Mouse (Mus musculus): ENCODE data around the gene Galnt2.

Galnt2 gene

DNA sequence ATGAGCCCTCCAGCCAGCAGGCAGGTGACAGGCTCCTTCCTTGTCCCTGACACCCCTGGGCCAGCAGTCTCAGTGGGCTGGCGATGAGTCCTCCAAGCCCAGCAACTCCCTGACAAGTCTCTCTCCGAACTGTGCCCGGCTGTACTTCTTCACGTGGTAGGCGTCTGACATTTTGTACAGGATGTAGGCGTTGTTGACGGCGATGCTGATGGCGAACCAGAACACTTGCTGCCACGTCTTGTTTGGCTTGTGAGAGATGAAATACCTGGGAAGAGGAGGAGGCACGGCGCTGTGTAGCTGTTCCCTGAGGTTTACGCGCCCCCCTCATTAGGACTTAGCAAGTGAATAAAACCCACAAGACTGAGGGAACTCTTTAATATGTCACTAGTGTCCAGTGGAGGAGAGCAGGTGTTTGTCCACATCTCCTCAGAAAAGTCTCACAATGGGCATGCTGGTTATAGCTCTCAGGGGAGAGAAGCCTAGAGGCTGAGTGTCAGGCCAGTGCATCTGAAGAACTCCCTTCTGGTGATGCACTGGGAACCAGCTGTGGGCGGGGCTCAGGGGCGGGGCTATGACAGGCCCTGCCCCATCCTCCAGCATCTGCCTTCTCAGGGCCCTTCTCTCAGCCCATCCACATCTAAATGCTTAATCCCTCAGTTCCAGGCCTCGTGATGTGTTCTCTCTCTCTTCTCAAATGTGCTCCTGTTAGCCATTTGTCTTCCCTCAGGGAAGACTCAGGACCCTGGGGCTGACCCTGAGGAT lies 139.4 kb downstream of the Galnt2 start:
- no peak for DNase-seq (ENCODE audit: low spot score in 2 of 2)

DNA sequence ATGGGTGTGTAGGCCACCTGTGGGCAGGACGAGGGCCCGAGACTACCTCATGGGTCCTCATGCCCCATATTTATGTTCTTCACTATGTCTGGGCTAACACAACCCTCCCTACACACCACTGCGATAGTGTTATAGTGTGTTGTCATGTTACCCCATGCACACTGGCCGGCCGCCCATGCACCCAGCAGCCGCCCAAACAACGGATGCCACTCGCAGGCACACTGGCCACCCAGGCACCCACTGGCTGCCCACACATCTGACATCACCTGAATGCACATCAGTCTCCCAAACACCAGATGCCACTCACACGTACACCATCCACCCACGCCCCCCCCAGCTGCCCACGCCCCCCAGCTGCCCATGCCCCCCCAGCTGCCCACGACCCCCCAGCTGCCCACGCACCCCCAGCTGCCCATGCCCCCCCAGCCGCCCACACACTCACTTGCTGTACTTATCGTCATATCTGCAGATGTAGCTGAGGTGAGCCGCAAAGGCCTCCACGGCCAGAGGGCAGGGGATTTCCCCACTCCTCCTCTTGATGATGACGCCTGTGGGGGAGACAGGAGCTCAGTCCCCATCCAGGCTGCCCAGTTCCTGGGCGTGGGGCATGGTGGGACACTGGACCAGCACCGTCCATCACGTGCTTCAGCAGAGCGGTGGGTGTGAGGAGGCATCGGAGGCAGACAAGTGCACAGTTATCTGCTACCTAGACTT lies 140.4 kb downstream of the Galnt2 start:
- no peak for DNase-seq (ENCODE audit: low spot score in 2 of 2)

DNA sequence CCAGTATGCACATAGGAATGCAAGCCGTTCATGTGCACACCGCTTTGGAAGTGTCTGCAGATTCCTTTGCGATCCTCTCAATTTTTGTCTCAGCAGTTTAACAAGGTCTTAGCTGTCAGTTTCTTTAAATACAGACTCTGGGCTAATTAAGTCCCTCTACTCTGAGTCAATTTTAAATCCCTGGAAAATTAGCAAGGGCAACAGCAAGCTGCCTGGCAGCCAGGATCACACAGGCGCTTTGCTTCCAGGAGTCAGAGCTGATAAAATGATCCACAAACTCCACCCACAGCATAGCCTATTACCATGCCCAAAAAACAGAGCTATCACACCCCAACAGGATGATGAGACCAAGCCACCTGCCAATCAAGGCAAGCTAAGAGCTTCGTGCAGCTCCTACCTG lies 142.6 kb downstream of the Galnt2 start:
- DNase-seq (ENCODE audit: low spot score in 2 of 2): no peak

DNA sequence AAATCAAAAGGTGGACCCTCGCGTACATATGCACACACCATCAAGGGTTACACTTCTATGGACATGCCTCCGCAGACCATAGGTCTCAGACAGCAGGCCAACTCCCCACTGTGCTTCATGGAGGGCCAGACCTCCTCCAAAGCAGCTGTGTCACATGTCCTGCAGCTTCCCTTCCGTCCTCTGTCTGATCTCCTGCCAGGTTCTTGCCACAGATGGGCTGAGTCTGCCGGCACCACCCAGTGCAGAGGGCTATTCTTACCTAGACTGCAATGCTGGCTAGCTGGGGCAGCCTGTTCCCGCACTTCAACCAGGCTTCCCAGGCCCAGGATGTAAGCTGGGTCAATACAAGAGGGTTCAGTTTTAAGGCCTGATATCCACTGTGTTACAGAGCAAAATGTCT lies 144.0 kb downstream of the Galnt2 start:
- DNase-seq (ENCODE audit: low spot score in 2 of 2): no peak

DNA sequence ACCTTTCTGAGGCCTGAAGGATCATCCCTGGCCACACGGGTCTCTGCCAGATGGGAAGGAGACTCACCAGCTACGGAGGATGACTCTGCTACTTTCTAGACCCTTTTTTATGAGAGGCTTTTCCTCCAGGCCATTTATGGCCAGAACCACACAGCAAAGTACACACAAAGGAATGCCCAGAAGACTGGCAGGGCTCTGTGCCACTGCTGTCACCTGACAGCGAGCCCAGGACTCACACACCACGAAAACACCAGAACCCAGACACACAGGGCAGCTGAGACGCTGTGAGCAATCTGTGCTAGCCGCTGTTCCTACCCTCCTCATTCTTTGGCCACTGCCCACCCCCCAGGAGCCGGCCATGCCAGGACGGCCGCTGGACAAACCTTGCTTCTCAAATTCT lies 144.5 kb downstream of the Galnt2 start:
- no peak for DNase-seq (ENCODE audit: low spot score in 2 of 2)

DNA sequence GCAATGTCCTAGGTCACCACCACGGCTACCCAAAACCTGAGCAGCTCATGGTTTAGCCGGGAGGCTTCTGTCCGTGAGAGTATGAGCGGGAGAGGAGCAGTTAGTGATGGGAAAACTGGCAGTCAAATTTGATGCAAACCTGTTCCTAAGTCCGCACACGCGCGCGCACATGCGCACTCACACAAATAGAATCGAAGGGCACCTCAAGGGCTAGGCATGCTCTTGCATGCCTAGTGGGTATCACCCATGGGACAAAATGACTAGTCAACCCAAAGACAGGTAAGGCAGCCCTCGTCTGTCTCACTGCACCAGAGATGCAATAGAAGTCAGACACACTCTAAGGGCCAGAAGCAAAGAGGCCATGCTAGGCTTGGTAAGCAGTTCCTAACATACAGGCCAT lies 145.2 kb downstream of the Galnt2 start:
- no peak for DNase-seq (ENCODE audit: low spot score in 2 of 2)

DNA sequence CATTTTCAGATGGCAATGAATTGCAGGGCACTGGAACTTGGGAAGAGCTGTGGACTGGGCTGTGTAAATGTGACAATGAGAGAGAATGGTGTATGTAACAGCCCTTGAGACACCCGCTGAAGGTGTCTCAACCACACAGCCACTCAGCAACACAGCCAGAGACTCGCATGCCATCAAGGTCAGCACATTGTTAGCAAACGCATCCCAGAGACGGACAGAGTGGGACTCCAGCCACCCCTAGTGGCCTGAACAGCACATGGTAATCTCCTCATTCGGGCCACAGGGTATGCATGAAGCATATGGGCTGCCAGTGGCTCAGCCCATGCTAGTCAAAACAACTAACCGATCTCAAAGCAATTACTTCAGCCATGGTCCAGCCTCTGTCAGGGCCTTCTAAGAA lies 148.1 kb downstream of the Galnt2 start:
- no peak for DNase-seq (ENCODE audit: low spot score in 2 of 2)

DNA sequence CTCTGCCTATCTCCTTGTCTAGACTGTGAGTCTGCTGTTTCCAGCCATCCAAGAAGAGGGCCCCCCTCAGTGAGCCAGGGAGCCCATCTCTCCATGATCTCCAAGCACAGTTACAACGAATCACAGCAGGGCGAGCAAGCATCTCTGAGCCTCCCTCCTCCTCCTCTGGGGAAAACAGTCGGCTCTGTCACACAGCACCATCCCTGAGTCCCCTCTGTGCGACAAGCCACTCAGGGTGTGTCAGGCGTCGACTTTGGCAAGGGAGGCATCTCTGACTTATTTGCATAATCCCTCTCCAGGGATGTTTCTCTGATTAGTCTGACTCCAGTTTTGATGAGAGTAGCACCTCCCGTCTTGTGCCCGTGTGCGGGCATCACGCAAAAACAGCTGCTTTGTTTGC lies 151.0 kb downstream of the Galnt2 start:
- no peak for DNase-seq (ENCODE audit: low spot score in 2 of 2)

DNA sequence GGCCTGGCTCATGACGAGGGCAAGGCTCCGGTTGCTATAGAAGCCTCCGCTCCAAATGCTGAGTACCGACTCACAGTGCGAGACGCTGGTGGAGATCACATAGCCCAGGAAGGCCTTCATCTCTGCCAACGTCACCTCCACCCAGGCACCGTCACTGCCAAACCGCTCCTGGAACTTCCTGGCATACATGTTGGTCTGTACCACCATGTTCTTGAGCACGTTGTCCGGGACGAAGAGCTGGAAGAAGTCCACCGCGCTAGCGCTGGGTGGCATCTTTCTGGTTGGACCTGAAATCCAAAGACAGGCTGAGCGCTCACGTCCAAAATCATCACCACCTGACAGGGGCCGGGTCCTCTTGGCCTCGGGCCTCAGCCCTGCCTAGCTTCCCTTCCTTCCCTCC lies 153.1 kb downstream of the Galnt2 start:
- no peak for DNase-seq (ENCODE audit: low spot score in 2 of 2)

DNA sequence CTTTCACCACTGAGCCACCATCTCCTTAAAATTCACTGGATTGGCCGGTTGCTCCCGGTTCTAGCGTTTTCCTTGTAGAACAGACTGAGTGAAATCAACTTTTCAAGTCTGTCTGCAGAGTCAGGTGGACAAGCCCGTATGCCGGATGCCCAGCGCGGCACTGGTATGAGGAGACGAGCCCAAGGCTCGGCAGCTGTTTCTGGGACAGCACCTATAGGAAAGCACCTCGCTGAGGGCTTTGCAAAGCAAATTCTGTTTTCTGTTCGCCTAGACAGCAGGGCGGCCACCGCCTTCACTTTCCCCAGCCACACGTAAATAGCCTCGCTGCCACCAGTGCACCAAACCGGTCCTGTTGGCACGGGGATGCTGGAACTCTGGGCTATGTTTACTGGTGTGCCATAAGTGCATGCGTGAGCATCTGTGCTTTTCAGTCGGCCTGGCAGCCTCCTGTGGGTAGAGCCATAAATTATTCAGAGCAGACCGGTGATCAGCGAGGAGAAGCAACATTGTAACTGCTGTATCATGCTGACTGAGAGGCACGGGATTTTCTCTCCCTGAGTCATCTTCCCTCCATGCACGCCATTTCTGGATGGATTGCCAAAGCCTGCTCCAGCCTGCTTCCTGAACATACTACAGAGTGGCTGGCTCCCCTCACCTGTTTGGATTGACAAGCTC lies 155.2 kb downstream of the Galnt2 start:
- DNase-seq (ENCODE audit: low spot score in 2 of 2): no peak

DNA sequence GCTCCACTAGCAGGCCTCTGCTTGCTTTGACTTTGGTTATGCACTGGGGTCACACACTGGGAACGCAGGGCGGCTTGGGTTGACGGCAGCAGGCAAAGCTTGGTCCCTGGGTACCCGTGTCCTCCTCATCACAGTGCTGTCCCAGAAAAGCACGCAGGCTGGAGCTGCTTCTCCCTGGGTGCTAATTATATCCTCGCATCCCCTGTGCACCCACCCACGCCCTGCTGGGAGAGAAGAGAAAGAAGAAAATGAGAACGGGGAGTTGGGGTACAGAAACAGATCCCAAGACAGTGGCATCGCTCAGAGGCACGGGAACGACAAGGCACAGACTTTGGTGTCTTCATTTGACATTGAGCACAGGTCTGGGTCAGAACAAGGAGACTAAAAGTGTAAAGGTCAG lies 158.3 kb downstream of the Galnt2 start:
- DNase-seq (ENCODE audit: low spot score in 2 of 2): no peak

DNA sequence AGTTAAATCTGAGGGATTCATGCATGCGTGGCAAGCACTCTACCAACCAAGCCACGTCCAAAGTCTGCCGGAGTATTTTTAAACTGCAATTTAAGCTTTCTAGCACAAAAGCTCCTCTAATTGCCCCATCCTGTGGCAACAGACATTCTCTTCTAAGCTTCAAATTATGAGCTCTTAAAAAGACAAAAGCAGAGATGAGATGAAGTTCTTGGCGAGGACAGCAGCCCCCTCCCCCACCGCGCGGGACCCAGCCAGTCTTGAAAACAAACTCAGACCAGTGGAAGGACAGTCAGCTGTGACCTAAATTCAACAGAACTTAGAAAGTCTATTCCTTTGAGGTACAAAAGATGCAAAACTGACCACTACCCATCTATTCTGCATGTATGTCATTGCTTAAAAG lies 160.0 kb downstream of the Galnt2 start:
- DNase-seq (ENCODE audit: low spot score in 2 of 2): no peak

DNA sequence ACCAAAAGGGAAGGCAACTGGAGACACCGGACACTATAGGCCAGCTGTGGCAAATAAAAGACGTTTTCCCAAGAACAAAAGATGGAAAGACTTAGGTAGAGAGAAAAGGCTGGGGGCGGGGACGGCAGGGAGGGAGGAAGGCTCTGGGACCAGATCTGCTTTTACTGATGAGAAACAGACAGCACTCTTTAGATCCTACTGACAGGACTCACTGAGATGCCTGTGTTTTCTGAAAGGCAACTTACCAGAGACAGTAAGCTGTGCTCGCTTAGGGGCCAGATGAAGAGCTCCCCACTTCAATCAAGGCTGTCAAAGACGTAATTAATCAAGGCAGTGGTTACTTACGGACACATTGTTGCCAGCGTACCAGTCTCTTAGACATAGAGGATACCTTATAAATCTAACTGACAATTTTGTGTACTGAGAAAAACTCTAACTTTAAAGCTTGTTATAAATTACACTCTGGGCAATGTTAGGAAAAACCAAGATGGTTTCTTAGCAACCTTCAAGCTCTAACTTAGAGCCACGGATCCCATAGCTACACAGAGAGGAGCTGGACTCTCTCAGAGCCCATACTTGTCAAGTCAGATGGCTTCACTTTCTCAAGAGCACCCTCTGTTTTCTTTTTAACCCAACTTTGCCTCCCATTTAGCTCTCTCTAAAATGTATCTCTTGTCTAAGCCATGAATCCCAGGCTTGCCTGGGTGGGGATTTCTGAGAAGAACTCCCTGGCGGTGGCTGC lies 161.3 kb downstream of the Galnt2 start:
- DNase-seq (ENCODE audit: low spot score in 2 of 2): no peak

DNA sequence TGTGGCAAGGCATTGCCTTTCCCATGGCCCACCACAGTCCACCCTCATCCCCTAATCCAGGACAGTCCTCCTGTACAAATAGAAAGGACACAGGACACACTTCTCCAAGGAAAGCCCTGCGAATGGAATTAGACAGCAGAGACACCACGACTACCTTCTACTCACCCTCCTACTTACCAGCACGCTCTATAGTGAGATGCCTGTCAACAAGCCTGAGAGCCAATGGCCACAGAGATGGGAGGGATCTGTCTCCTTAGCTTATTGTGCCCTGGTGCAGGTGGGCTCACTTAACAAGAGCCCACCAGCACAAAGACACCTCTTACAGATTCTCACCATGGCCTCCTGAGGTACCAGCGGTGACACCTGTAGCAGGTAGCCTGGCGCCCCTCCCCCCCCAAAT lies 161.8 kb downstream of the Galnt2 start:
- no peak for DNase-seq (ENCODE audit: low spot score in 2 of 2)

DNA sequence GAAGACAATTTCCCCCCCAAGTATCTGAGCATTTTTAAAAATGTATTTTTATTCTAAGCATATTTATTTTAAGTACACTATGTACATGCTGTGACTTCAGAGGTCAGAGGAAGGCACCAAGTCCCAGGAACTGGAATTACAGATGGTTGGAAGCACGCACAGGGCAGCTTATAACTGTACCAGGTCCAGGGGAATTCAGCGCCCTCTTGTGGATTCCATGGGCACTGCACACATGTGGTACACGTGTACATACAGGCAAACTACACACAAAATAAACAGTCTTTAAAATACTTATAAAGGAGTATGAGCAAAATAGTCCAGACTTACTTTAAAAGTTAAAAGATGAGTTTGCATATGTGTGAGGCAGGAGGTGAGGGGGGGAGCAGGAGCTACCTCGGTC lies 162.7 kb downstream of the Galnt2 start:
- DNase-seq (ENCODE audit: low spot score in 2 of 2): peak in 1 of 2 experiments; percentile 35

DNA sequence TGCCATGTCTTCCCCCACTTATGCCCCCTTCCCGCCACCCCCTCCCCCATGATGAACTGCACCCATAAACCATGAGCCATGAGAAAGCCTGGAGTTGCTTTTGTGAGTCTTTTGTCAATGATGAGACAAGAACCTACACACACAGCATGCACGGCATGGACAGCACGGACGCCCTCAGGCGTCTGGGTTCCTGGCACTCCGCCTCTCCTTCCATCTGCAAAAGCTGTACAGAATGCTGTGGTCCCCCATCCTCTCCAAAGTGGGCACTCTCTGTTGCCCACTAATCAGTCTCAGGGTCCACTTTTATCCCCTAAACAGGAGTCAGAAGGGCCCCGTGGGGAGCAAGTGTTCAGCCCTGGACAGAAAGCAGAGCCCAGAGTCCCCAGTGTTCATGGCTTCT lies 163.8 kb downstream of the Galnt2 start:
- DNase-seq (ENCODE audit: low spot score in 2 of 2): no peak
